Mouse (Mus musculus) ES-E14 (cell line): ENCODE results near the gene Snta1.

Source experiments
- CHD2 ChIP-seq: IDR thresholded peaks from 2 replicates; pipeline ENCODE4 v1.6.1; 2014; ENCODE audit warnings: mild to moderate bottlenecking, low read depth, low read length, inconsistent platforms
- HCFC1 ChIP-seq: IDR thresholded peaks from 2 replicates; pipeline ENCODE4 v1.6.1; 2012; ENCODE audit warnings: low read length, inconsistent platforms, borderline replicate concordance; ENCODE audit not compliant: insufficient read depth
- MAFK ChIP-seq: IDR thresholded peaks from 2 replicates; pipeline ENCODE4 v1.6.1; 2014; ENCODE audit warnings: mild to moderate bottlenecking, low read depth, low read length, inconsistent platforms; ENCODE audit not compliant: insufficient read depth
- ZC3H11A ChIP-seq: IDR thresholded peaks from 2 replicates; pipeline ENCODE4 v1.6.1; 2012; ENCODE audit warnings: low read depth, mild to moderate bottlenecking, inconsistent platforms, low read length, borderline replicate concordance
- ZNF384 ChIP-seq: IDR thresholded peaks from 2 replicates; pipeline ENCODE4 v1.6.1; 2012; ENCODE audit warnings: low read depth, low read length, inconsistent platforms

DNA sequence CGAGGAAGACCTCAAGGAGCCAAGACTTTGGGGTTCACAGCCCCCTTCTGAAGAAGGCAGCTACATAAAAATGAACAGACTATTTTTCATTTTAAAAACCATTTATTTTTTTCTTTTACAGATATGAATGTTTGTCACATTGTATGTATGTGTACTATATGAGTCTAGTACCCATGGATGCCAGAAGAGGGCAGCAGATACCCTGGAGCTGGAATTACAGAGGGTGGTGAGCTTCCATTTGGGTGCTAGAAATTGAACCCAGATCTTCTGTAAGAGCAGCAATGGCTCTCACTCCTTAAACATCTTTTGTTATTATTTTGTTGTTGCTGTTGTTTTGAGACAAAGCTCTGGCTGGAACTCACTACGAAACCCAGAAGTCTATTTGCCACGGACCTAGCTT lies 17.6 kb upstream of the Snta1 start:
- TF ChIP-seq HCFC1 (no peak), CHD2 (no peak), MAFK (no peak), ZC3H11A (peak; percentile 48; the same call in 1 of the 2 replicates), ZNF384 (no peak)
